Mouse (Mus musculus) layer of hippocampus, adult 8-10 months (tissue): Measurements from ENCODE around the gene Ror1. TPM values are rescaled to one million over a fixed set of nuclear protein-coding genes. Genes with fewer than 3 reads are reported as not detected.
A peak's percentile ranks its signal among the peaks of the same experiment; 100 is the strongest.

Experiments
- DNase-seq, 2 experiments: peaks; one replicate each; pipeline ENCODE4 v3.0.0; 2022; ENCODE audit warnings: low spot score in 2 of 2
- total RNA-seq, 4 experiments: library from RNA; stranded (reverse); gene quantifications; 2 replicates each; pipeline ENCODE4 v1.2.4; 2022

The Ror1 gene
- total RNA-seq, 4 experiments from 2014 or later, result 4.3 to 5.6 (median 5.1) TPM

- no peak for DNase-seq
These were observed 205.8 kb downstream of the Ror1 start for GRCm38 (mm10) chr4:100301423-100301822.

GRCm38 (mm10) chr4:100307365-100307764 is 211.8 kb downstream of the Ror1 start:
- DNase-seq, result no peak

- DNase-seq, result peak in 1 of 2 experiments; percentile 13
These were observed 216.4 kb downstream of the Ror1 start for GRCm38 (mm10) chr4:100311775-100312537.

GRCm38 (mm10) chr4:100315066-100315465 is 219.5 kb downstream of the Ror1 start:
- DNase-seq, result no peak

- DNase-seq, result no peak
These were observed 226.2 kb downstream of the Ror1 start for GRCm38 (mm10) chr4:100321758-100322157.

- no peak for DNase-seq
These were observed 229.3 kb downstream of the Ror1 start for GRCm38 (mm10) chr4:100324719-100325515.

GRCm38 (mm10) chr4:100328361-100328970 is 232.9 kb downstream of the Ror1 start:
- DNase-seq, result no peak

- DNase-seq, result no peak
These were observed 239.6 kb downstream of the Ror1 start for GRCm38 (mm10) chr4:100335168-100335567.

GRCm38 (mm10) chr4:100347791-100348190 is 252.2 kb downstream of the Ror1 start:
- no peak for DNase-seq

- no peak for DNase-seq
These were observed 254.7 kb downstream of the Ror1 start for GRCm38 (mm10) chr4:100350106-100350795.

- no peak for DNase-seq
These were observed 256.3 kb downstream of the Ror1 start for GRCm38 (mm10) chr4:100351797-100352290.

- peak in 1 of 2 experiments; percentile 21 for DNase-seq
These were observed 260.0 kb downstream of the Ror1 start for GRCm38 (mm10) chr4:100355566-100355965.

- DNase-seq, result no peak
These were observed 262.4 kb downstream of the Ror1 start for GRCm38 (mm10) chr4:100357881-100358589.

- no peak for DNase-seq
These were observed 268.1 kb downstream of the Ror1 start for GRCm38 (mm10) chr4:100363666-100364065.

- DNase-seq, result no peak
These were observed 273.1 kb downstream of the Ror1 start for GRCm38 (mm10) chr4:100368691-100369090.

GRCm38 (mm10) chr4:100369541-100370174 is 274.1 kb downstream of the Ror1 start:
- DNase-seq, result no peak

- DNase-seq, result peak in 1 of 2 experiments; percentile 32
These were observed 277.2 kb downstream of the Ror1 start for GRCm38 (mm10) chr4:100372806-100373205.

- no peak for DNase-seq
These were observed 278.2 kb downstream of the Ror1 start for GRCm38 (mm10) chr4:100373780-100374179.

GRCm38 (mm10) chr4:100375286-100375685 is 279.7 kb downstream of the Ror1 start:
- no peak for DNase-seq

- no peak for DNase-seq
These were observed 280.6 kb downstream of the Ror1 start for GRCm38 (mm10) chr4:100376163-100376562.
